Mouse (Mus musculus) splenic B cell, adult 2 months (primary cell): ENCODE results near the gene 1700013G24Rik.

Experiments used
- DNase-seq: peaks from one replicate; pipeline ENCODE4 v3.0.0-alpha.2; 2011; ENCODE audit warnings: low read depth, low spot score
- H3K27me3 ChIP-seq: 2 replicates; pipeline ENCODE4 v1.6.1; 2012; ENCODE audit warnings: mild to moderate bottlenecking, low read length, moderate library complexity, mixed read lengths; ENCODE audit not compliant: control insufficient read depth, poor library complexity, insufficient read depth, severe bottlenecking
- H3K36me3 ChIP-seq: 2 replicates; pipeline ENCODE4 v1.6.1; 2012; ENCODE audit warnings: mild to moderate bottlenecking, low read length, moderate library complexity, mixed read lengths; ENCODE audit not compliant: control insufficient read depth, poor library complexity, insufficient read depth, severe bottlenecking

Gene 1700013G24Rik

DNA sequence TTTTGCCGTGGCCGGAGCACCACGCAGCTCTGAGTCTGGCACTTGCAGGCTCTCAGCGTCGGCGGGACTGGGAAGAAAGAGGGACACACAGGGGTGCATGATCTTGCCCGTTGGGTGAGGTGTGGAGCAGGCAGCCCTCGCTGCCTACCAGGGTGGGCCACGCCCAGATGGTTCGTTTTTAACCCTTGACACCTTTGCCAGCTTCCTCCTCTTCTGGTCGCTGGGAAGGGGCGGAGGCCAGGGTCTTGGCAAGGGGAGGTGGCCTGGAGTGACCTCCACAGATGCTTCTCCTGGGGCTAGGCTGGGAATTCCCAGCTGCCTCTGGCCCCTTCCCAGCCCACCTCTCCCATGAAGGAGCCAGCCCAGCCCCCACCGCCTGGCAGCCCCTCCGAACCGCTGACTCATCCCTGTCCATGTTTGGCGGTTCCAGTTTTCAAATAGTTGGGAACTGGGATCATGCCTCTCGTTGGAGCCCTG lies 23.7 kb downstream of the 1700013G24Rik start:
- no peak for DNase-seq
- no peaks in the 10 kb centered on the region for H3K27me3 ChIP-seq

DNA sequence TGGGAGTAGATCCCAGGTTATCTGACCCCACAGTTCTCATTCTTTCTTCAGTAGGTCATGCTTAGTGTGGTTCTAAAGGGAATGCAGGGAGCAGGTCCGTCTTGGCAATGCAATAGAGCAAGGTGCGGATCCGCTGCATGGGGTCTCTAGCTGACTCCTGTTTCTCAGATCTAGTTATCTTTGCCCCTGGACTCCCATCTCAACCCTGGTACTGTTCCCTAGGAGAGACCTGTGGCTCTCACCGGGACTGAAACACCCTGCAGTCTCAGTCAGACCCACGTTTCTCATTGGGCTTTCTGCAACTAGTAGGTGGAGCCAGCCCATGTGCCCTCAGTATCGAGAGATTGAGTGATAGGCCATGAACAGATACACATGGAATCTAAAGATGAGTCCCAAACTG lies 24.5 kb downstream of the 1700013G24Rik start:
- no peaks in the 10 kb centered on the region for H3K36me3 ChIP-seq
- no peak for DNase-seq
- H3K27me3 ChIP-seq = no peaks in the 10 kb centered on the region

More for the DNA sequence above, 23.7 kb downstream of the 1700013G24Rik start:
- no peaks in the 10 kb centered on the region for H3K36me3 ChIP-seq

DNA sequence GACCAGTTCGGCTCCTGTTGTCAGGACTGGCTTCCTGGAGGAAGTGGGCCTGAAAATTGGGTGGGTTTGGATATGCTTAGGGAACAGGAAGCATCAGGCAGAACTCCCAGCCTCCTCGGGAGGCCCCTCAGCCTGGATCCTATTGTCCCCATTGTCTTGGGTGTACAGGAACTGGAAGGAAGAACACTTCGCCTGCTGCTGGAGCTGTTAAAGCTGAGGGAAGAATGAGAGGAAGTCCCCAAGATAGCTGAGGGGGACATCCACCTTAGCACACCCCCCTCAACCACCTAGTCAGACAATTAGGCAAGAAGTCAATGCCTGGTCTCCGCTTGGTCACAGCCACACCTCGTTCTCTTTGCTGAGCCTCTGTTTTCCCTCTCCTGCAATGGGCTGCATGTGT lies 25.2 kb downstream of the 1700013G24Rik start:
- Histone ChIP-seq H3K27me3 (no peaks in the 10 kb centered on the region), H3K36me3 (no peaks in the 10 kb centered on the region)
- no peak for DNase-seq

DNA sequence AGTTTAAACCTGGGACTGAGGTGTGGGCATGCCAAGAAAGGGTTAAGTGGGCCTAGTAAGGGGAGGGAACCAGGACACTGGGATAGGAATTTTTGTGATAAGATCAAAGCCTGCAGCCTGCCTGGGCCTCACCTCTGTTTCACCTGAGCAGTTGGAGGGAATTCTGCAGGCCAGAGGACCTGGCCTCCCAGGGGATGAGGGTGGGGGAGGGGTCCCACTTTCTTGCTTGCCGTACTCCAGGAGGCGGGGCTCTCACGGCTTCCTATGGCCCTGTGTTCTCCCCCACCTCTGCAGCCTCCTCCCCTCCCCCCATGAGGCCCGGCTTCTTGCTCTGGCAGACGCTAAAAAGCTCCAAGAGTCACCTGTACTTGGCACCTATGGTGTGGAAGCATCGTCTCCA lies 26.7 kb downstream of the 1700013G24Rik start:
- no peak for DNase-seq

GRCm38 (mm10) chr4:137480191-137480992 lies 27.3 kb downstream of the 1700013G24Rik start:
- Histone ChIP-seq H3K36me3 (no peaks in the 10 kb centered on the region), H3K27me3 (no peaks in the 10 kb centered on the region)
- no peak for DNase-seq

More for the DNA sequence above, 26.7 kb downstream of the 1700013G24Rik start:
- no peaks in the 10 kb centered on the region for H3K36me3 ChIP-seq
- no peaks in the 10 kb centered on the region for H3K27me3 ChIP-seq

GRCm38 (mm10) chr4:137480993-137481340 lies 27.9 kb downstream of the 1700013G24Rik start:
- H3K27me3 ChIP-seq = no peaks in the 10 kb centered on the region
- no peaks in the 10 kb centered on the region for H3K36me3 ChIP-seq
- no peak for DNase-seq

DNA sequence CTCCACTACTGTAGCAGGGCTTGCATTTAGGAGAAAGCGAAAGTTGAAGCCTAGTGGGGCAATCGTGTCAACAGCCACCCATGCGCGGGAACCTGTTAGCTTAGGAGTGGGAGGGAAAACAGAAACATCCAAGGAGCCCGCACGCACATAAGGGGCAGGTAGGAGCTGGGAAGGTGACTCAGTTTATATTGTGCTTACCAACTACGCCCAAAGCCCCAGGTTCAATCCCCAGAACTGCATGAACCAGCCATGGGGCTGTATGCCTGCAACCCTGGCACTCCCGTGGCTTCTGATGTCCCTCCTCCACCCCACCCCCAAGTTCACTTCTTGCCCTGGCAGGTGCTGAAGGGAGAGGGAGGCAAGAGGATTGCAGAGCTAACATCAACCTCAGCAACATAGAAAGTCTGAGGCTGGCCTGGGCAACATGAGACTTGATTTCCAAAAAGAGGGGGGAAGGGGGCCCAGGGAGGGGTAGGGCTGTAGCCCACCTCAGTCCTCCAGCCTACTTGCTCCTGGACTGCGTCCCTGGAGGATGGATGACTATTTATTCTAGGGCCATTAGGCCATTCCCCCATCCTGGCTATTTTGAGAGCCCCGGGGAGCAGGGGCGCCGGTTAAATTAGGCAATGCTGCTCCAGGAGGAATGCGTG lies 28.4 kb downstream of the 1700013G24Rik start:
- no peaks in the 10 kb centered on the region for H3K27me3 ChIP-seq
- DNase-seq = no peak
- no peaks in the 10 kb centered on the region for H3K36me3 ChIP-seq

- Histone ChIP-seq H3K27me3 (no peaks in the 10 kb centered on the region), H3K36me3 (no peaks in the 10 kb centered on the region)
- no peak for DNase-seq
Measured at GRCm38 (mm10) chr4:137483871-137484270, 30.8 kb downstream of the 1700013G24Rik start.

- DNase-seq = no peak
- no peaks in the 10 kb centered on the region for H3K27me3 ChIP-seq
- H3K36me3 ChIP-seq = no peaks in the 10 kb centered on the region
Measured at GRCm38 (mm10) chr4:137484586-137484985, 31.5 kb downstream of the 1700013G24Rik start.

DNA sequence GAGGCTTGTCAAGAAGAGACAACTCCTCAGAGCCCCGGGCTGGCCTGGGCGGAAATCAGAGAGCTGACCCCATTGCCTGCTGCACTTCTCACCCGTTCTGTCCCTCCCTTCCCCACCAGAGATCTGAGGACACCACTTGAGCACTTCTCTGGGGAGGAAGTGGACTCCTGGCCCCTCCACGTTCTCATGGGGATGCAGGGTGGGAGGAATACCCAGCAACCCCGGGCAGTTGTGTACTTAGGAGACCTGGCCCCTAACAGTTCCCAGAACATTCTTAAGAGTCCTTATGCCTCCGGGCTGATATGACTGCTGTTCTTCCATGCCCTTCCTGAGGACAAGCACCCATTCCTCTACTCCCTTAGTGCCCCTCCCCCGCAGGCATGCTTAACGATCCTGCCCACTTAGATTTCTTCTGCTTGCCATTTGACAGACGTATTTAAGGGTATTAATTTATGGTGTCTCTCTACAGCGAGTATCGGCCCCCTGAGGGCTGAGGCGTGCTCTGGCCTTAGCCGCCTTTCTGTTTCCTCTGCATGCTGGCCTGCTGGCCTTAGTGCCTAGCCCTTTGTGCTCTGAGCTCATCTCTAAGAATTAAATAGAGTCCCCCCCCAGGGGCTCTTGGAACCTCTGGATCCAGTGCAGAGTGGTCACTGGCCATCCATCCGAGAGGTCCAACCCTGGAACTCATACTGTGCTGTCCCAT lies 32.3 kb downstream of the 1700013G24Rik start:
- Histone ChIP-seq H3K36me3 (no peaks in the 10 kb centered on the region), H3K27me3 (no peaks in the 10 kb centered on the region)
- DNase-seq = no peak

GRCm38 (mm10) chr4:137486081-137487014 lies 33.3 kb downstream of the 1700013G24Rik start:
- no peaks in the 10 kb centered on the region for H3K27me3 ChIP-seq
- DNase-seq = no peak
- H3K36me3 ChIP-seq = no peaks in the 10 kb centered on the region

- H3K36me3 ChIP-seq = no peaks in the 10 kb centered on the region
- H3K27me3 ChIP-seq = no peaks in the 10 kb centered on the region
- no peak for DNase-seq
Measured at GRCm38 (mm10) chr4:137487286-137488000, 34.4 kb downstream of the 1700013G24Rik start.

DNA sequence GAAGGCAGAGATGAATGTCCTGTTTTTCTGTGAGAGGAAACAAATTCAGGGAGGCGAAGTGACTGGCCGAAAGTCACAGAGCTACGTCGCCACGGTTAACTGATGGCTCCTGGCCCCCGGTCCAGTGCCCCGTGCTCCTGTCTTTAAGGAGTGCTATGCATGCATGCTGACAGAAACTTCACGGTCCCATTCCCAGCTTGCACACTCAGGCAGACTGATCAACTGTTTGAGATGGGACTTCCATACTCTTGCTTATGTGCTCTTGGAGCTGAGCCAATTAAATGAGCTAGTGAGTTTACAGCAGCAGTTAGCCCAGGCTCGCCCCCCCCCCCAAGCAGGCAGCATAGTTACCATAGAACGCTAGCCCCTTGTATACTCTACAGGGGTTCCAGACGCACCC lies 35.0 kb downstream of the 1700013G24Rik start:
- H3K27me3 ChIP-seq = no peaks in the 10 kb centered on the region
- DNase-seq = no peak
- H3K36me3 ChIP-seq = no peaks in the 10 kb centered on the region
